Mouse (Mus musculus): ENCODE data around the gene C1ql4. TPM values are rescaled to one million over a fixed set of nuclear protein-coding genes. Genes with fewer than 3 reads are reported as not detected.
"Not testable (repeated sequence)": the region's sequence is repeated elsewhere in the genome, so short reads cannot be mapped to it uniquely, and the experiment has no call there.

C1ql4 gene
- total RNA-seq, 2 experiments from 2014 or later = not detected

DNA sequence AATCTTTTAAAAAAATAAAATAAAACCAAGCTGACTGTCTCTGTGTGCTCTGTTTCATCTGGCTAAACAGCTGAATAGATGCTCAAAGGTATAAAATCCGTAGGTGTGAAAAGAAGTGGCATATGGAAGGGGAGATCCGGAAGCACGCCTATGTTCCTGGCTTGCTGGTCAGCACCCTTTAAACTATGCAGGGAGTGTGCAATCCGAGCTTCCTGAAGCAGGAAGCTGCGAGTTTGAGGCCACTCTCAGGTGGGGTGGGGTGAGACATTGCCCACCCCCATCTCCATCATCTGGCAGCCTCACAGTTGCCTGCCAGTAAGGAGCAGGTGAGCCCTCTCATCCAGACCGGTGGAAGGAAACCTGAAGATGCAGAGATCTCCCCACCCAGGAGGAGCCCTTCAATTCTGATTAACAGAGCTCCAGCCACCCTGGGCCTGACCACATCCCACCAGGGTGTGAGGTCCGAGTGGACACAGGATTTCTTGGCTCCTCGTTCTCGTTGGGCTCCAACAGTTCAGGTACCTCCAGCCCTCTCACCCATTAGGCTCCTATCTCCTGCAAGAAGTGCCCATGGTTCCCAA is 13.5 kb downstream of the C1ql4 start, which contains the start of gene Troap:
Troap (plus strand) TSS at position 557 of the 581 bp plus-strand sequence.
- DNase-seq = no peak

- no peak for DNase-seq
Observed at GRCm38 (mm10) chr15:99071988-99072387, 15.6 kb downstream of the C1ql4 start.

- no peak for DNase-seq
Observed at GRCm38 (mm10) chr15:99065557-99066165, 22.0 kb downstream of the C1ql4 start.

- no peak for DNase-seq
Observed at GRCm38 (mm10) chr15:99056332-99056731, 31.3 kb downstream of the C1ql4 start.

- peak; percentile 48 for DNase-seq
Observed at GRCm38 (mm10) chr15:99055511-99055961, 32.1 kb downstream of the C1ql4 start.

- no peak for DNase-seq
Observed at GRCm38 (mm10) chr15:99055040-99055439, 32.6 kb downstream of the C1ql4 start, which contains the start of gene Prph. TSS of gene Prph (plus strand) at chr15:99055174.

DNA sequence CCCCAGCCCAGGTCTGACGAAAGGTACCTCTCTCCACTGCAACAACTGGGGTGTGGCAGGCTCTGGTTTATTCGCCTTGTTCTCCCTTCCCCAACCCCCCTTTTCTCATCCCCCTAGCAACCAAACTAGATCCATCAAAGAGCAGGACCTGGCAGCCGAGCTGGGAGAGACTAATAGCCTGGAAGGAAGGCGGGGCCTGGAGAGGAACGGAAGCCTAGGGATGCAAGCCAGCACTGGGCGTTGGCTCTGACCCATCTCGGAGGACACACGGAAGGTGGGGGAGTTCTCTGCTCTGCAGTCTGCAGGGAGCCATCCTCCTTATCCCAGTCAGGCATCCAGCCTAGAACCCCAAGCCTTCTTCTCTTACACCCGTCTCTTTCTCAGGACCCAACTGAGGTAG is 34.2 kb downstream of the C1ql4 start:
- DNase-seq = no peak

DNA sequence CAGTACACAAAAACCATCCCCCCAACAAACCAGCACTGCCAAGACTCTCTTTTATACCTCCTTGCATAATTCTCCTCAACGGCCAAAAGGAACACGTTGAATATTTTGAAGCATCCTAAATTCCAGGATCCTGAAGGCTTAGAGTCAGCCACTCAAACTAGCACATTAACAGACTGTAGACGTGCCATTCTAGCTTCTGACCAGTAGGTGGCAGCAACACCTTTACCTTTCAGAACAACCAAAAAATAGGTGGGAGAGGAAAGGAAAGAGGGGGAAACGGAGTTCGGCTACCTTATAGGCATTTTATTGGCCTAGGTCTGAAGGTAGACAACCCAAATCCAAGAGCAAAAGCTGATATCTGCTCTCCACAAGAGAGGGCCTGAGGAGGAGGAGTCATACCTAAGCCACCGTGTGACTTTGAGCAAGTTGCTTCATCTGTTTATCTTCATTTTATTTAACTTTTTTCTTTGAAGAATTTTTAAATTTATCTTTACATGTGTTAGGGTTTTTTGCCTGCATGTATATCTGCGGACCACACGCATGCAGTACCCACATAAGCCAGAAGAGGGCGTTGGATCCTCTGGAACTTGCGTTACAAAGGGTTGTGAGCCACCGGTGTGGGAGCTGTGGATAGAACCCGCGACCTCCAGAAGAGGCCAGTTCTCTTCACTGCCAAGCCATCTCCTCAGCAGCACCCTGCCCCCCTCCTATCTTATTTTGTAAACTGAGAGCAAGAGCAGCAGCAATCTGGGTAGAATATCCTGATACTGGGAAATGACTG is 38.0 kb downstream of the C1ql4 start:
- no peak for DNase-seq

- not testable (repeated sequence) for DNase-seq
Observed at GRCm38 (mm10) chr15:99045734-99046133, 41.9 kb downstream of the C1ql4 start.

DNA sequence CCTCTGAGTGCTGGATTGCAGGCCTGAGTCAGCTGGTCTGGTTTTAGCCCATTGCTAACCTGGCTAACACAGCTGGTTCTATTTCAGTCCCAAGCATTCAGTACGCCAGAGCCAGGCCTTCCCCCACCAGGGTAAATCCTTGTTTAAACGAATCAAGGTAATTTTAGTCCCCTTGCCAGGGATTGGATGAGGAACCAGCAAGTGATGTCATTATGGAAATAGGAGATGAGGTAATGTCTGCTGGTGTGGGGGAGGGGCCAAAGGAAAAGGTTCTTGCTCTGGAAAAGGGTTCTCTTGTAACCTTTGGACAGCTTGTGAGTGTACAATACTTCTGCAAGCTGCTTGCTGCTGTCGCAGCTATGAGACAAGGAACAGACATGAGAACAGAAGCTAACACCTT is 42.8 kb downstream of the C1ql4 start:
- no peak for DNase-seq

- DNase-seq = no peak
Observed at GRCm38 (mm10) chr15:99042334-99042733, 45.3 kb downstream of the C1ql4 start.

GRCm38 (mm10) chr15:99040920-99041856 is 46.4 kb downstream of the C1ql4 start:
- no peak for DNase-seq

DNA sequence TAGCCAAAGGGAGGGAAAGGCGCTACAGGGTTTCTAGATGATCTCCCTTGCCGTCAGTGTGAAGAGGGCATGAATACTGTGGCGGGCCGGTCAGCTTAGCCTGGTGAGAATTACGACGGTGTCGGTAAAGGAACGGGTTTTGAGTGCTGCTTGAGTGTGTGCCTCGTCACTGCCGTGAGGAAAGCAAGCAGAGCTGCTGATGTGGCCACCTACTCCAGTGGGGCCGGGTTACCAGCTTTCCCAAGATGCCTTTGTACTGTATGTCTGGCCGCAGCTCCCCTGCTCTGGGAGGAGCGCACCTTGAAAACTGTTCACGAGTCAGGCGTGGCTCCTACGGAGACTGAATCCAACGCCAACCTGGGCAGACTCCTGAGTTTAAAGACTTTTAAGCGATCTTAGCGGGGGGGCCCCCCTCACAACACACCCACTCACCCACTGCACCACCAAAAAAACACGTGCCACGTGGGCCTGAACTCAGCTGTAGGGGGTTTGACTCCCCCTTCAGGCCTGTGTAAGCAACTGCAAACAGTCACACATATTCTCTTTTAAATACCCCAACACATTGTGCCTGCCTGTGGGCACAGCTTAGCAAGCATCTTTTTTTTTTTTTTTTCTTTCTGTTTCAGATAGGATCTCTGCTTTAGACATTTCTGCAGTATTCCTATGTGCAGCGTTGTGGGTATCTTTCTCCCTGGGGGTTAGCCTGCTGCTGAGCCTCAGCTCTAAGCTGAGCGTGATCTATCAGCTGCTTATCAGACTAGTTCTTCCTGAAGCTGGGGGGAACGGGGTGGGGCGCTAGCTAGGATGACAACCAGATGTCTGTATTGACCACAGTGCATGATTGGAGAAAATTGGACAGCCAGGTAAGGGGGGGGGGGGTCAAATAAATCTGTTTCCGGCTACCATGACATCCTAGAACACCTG is 47.4 kb downstream of the C1ql4 start:
- no peak for DNase-seq

DNA sequence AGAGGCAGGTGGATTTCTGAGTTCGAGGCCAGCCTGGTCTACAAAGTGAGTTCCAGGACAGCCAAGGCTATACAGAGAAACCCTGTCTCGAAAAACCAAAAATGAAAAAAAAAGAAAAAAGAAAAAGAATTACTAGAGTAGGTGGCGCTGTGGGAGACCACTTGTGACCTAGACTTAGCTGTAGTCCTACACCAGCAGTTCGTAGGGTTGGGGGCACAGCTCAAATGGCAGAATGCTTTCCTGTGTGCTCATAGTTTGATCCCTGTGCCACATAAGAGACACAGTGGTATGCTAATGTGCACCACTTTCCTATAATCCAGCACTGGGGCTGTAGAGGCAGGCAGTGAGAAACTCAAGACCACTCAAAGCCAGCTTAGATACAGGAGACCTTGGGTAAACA is 48.3 kb downstream of the C1ql4 start:
- no peak for DNase-seq

GRCm38 (mm10) chr15:99038797-99039196 is 48.8 kb downstream of the C1ql4 start:
- no peak for DNase-seq

GRCm38 (mm10) chr15:99038025-99038424 is 49.6 kb downstream of the C1ql4 start:
- no peak for DNase-seq

DNA sequence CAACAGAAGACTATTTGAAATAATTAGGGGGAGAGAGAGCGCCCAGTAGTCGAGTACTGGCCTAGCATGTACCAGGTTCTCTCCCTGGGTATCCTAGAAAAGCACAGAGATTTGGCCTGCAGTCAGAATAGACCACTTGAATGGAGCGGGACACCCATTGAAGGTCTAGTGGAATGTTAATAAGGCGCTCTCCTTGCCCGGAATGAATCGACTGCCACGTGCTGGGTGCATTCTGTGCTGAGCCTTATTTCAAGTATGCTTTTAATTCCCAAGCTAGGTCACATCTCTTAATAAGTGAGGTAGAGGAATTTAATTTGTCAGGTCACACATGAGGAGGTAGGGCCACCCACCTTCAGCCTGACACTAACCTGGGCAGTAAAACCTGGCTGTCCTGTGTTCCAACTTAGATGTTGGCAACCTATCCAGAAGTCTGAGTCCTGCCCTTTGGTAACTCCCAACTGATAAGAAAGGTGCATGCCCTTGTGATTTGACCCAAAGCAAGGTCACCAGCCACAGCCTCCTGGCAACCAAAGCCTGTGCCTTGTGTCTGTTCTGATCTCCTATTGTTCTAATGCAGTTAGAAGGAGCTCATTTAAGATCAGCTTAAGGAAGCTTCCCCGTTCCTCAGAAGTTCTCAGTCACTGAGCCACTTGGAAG is 51.2 kb downstream of the C1ql4 start:
- DNase-seq = no peak

DNA sequence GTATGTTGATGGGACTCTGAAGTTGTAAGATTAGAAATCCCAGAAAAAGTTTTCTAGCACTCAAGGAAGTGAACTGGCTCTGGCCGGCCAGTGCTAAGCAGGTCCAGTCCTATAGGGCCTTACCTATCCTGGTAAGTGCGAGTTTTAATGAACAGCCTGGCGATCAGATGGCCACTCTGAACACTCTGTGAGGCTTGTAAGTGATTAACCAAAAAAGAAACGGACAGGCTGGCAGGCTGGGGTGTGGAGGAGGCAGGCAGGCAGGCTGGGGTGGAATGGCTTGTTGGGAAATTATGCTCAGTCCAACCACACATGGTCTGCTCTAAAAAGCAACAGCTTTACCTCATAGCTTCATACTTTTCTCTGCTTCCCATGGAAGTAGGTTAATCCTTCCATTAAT is 52.2 kb downstream of the C1ql4 start:
- no peak for DNase-seq

Data from gastrocnemius, postnatal 10 days (tissue).